Mouse (Mus musculus) cerebellum, postnatal 36 days (tissue): ENCODE measurements at regions not wholly inside any gene's neighbourhood (a gene's known extent, or its start where the extent isn't known, plus 50 kb on each side); places are given as distances from the start of the nearest gene placed in this dataset.

ENCODE experiments used
- DNase-seq, 2 experiments: peaks; one replicate each; pipeline ENCODE4 v3.0.0; 2021 to 2022; ENCODE audit warnings: mixed read lengths in 2 of 2

- DNase-seq: no peak
Observed at GRCm38 (mm10) chr6:81586441-81587117, 336.9 kb upstream of the Gcfc2 start.

DNA sequence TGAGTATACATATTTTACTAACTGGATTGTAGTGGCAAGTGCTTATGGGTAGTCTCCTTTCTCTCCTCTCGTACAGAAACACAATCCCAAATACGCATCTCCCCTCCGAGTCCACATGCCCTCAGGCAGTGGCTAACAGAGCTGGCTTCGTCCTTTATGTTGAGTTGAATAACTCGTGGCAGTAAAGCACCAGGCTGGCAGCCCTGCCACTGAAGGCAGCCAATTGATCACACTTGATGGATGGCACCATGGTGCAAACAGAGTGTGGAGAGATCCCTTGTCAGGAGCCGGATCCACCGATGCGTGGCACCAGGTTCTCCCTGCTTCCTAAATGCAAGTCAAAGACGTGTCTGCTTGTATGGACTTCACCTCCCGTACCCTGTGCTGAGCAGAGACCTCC is 333.7 kb upstream of the Gcfc2 start:
- peak; percentile 19 to 42 for DNase-seq

DNA sequence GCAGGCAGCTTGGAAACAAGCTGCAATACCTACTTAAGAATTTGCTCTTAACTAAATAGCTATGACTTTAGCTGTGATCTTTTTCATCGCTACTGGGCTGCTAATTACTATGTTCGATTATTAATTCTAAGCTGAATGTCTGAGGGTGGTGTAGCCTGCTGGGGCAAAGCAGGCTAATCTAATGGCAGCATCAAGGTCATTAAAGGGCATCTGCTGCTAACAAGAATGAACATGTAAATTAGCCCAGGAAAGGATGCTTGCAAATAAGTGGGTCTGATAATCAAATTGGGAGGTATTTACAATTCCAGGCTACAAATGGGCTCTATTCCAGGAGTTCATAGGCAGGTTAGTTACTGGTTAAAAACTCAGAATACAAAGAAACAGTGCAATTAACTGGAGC is 327.5 kb upstream of the Gcfc2 start:
- DNase-seq: no peak

GRCm38 (mm10) chr6:81608637-81609036 is 314.8 kb upstream of the Gcfc2 start:
- DNase-seq: no peak

GRCm38 (mm10) chr6:81611980-81612379 is 311.5 kb upstream of the Gcfc2 start:
- no peak for DNase-seq

- no peak for DNase-seq
Observed at GRCm38 (mm10) chr6:81618018-81618417, 305.5 kb upstream of the Gcfc2 start.

- no peak for DNase-seq
Observed at GRCm38 (mm10) chr6:81621028-81621427, 302.4 kb upstream of the Gcfc2 start.

DNA sequence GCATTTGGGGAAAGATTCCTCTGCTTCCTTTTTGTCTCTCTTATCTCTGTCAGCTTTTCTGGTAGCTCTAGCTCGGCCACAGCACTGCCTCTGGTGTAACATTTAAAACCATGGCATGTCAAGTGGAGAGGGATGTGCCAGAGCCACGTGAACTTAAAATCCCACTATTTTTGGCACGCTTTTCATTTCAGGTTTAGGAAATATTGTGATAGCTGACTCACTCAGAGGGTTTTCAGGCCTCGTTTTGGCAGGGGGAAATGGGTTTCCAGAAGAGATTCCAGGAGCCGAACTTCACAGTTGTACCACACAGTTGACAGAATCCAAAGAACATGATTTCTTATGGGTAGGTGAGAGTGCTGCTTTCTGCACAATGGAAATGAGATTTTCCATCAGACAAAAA is 300.8 kb upstream of the Gcfc2 start:
- DNase-seq: no peak

DNA sequence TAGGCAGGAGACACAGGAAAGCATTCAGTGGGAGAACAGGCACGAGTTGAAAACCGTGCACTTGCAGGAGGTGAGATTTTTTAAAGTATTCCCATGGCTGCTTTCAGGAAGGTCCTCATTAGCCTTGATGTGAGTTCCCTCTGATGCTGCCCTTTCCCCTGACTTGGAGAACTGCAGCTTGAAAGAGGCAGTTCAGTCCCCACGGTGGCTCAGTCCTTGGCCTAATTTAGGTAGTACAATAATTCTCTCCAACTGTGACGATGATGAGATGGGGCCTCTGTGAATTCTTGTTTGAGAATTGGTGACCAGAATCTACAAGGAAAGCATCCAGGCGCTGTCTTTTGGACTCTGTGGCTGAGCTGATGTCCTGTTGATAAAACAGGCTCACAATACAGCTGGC is 298.5 kb upstream of the Gcfc2 start:
- no peak for DNase-seq

DNA sequence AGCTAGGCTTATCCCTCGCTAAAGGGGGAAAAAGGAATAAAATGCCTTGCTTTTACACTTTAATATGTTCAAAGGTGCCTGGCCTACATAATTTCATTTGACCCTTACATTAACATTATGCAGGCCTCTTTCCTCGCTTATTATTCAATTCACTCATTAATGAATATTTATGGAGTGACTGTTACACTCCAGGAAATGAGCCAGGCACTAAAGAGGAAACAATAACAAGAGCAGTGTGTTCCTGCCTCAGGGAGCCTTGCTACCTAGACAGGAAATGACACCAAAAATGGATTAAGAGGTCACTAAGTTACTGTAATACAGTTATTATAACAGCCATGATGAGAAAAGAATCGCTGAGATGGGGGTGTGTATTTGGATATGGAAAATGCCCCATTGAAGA is 289.9 kb upstream of the Gcfc2 start:
- no peak for DNase-seq

- no peak for DNase-seq
Observed at GRCm38 (mm10) chr6:81647615-81648375, 275.7 kb upstream of the Gcfc2 start.

GRCm38 (mm10) chr6:81651856-81652255 is 271.6 kb upstream of the Gcfc2 start:
- DNase-seq: no peak

- DNase-seq: no peak
Observed at GRCm38 (mm10) chr6:81655205-81655604, 268.3 kb upstream of the Gcfc2 start.

- DNase-seq: peak; percentile 3 to 5
Observed at GRCm38 (mm10) chr6:81660478-81661395, 262.7 kb upstream of the Gcfc2 start.

DNA sequence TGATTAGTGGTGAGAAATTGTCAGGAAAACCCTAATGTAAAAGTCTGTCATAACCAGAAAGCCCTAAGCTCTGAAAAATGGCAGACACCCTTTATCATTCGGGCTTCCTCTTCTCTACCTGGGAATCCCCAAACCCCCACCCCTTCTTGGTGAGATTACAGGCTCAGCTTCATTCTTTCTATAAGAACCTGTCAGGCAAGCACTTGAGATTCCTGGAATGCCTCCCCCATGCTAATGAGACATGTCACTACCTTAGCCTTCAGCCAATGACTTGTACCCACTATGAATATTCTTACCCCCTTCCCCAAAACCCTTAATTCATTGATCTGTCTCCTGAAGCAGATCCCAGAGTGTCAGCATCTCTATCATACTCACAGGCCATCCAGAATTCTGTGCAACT is 254.5 kb upstream of the Gcfc2 start:
- no peak for DNase-seq

- DNase-seq: no peak
Observed at GRCm38 (mm10) chr6:81673316-81673715, 250.2 kb upstream of the Gcfc2 start.

DNA sequence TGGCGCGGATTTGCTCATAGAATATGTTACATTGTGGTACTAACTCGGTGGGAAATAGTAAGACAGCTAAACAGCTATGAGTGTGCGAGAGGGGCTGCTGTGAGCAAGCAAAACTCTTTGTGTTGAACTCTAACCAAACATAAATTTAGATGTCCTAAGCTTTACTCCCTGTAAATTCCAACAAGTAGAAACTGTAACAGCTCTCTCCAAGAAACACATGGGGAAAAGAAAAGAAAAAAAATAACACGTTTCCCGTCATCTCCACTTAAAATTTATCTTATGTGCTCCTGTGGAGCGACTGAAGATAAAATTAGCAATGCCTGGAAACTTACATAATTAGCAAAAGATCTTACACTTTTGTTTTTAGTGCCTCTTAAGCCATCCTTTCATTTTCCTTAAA is 226.2 kb upstream of the Gcfc2 start:
- DNase-seq: no peak

- DNase-seq: no peak
Observed at GRCm38 (mm10) chr6:81698173-81698572, 225.3 kb upstream of the Gcfc2 start.

- DNase-seq: peak; percentile 5 to 6
Observed at GRCm38 (mm10) chr6:81714867-81715266, 208.6 kb upstream of the Gcfc2 start.

GRCm38 (mm10) chr6:81716371-81716770 is 207.1 kb upstream of the Gcfc2 start:
- no peak for DNase-seq

DNA sequence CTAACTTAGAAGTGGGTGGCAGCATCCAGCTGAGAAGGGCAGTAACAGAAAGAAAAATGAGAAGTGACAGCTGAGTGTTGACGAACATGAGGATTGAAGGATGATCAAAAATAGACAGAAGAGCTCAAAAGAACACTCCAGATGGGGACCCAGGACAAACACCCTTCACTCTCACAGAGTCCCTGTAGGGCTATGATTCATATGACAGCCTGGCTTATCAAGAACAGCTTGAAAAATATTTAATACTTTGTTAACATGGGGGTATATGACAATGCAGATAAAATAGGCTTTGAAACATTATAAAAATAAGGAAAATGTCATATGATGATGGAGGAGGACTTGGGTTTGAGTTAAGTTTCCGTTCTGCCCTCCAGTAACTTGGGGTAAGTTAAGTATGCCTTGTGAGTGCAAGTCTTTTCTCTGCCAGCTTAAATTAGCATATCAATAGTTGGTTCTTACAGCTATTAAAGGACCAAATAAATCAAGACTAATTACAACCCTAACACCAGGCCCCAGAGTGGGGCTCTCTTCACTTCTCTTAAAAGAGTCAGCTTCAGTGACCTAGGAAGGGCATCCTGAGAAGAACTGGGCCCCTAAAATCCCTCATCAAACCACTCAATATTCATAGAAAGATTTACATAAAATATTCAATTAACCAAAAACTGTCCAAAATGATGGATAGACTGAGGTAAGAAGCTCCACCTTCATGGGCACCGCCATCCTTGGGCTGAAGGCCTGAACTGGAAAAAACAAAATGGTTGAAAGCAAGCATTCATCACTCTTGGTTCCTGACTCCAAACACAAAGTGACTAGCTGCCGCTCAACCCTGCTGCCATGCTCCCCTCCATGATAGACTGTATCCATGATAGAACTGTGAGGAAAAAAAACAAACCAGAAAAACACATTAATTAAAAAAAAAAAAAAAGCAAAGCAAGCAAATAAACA is 198.6 kb upstream of the Gcfc2 start:
- no peak for DNase-seq

DNA sequence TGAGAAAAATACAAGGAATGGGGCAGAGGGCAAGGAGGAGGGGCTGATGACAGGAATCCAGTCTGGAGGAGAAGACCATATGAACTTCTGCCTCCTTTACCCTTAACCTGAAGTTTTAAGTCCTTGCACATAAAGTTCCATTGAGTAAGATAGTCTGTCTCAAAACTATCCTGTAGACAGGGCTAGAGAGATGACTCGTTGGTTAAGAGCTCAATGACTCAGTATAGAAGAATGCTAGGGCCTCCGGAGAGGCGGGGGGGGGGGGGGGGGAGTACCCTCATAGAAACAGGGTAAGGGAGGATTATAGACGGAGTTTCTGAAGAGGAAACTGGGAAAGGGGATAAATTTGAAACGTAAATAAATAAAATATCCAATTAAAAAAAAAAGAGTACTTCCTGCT is 191.8 kb upstream of the Gcfc2 start:
- no peak for DNase-seq
